Mouse (Mus musculus): ENCODE measurements around the gene Axdnd1.

Axdnd1 gene

GRCm38 (mm10) chr1:156420671-156421297 is at the start of gene Axdnd1:
Gene Axdnd1, minus strand, starts transcription at chr1:156421159.
- DNase-seq (ENCODE audit: low spot score in 2 of 2) = peak; percentile 62 to 81

GRCm38 (mm10) chr1:156470557-156470956 is 49.6 kb upstream of the Axdnd1 start:
- peak; percentile 13 to 22 for DNase-seq (ENCODE audit: low spot score in 2 of 2)

DNA sequence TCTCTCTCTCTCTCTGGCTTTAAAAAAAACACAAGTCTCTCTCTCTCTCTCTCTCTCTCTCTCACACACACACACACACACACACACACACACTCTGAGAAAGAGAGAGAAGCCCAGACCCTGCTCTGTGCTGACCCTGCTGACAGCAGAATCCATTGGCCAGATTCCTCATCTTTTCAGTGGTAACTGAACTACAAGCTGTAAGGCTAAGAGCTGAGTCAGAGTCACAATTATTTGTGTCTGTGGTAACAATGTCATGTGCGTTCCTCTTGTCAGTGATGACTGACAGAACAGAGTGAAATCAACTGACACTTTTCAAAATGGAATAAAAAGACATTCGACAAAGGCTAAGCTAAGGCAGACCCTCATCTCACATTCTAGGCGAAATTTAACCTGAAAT is 47.6 kb upstream of the Axdnd1 start:
- DNase-seq (ENCODE audit: low spot score in 2 of 2) = no peak

DNA sequence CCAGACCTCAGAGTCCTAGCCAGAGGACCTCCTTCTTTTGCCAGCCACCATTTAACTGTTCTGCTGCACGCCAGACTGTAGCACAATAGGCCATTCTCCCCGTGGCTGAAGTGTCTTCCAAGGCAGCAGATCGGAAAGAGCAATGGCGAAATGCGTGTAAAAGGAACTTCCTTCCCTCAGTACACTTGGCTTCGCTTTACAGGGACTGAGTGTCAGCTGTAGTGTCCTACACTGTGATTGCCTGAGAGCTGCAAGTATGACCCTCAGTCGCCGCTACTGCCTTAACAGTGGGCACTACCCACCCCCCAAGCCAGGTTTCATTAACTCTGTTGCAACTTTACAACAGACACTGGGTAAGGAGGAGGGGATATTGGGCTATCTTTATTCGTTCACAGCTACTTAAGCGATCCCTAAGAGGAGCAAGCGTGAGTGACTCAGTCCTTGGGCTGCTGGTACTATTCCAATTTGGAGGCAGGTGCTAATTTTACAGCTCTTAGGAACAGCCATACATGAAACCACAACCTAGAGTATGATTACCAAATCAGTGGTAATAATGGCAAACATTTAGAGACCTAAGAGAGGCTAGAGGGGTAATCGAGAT is 46.8 kb upstream of the Axdnd1 start:
- DNase-seq (ENCODE audit: low spot score in 2 of 2) = no peak

- no peak for DNase-seq (ENCODE audit: low spot score in 2 of 2)
Measured at GRCm38 (mm10) chr1:156464963-156465362, 44.0 kb upstream of the Axdnd1 start.

- peak in 1 of 2 experiments; percentile 27 for DNase-seq (ENCODE audit: low spot score in 2 of 2)
Measured at GRCm38 (mm10) chr1:156463981-156464853, 43.3 kb upstream of the Axdnd1 start.

- no peak for DNase-seq (ENCODE audit: low spot score in 2 of 2)
Measured at GRCm38 (mm10) chr1:156462273-156462991, 41.5 kb upstream of the Axdnd1 start.

DNA sequence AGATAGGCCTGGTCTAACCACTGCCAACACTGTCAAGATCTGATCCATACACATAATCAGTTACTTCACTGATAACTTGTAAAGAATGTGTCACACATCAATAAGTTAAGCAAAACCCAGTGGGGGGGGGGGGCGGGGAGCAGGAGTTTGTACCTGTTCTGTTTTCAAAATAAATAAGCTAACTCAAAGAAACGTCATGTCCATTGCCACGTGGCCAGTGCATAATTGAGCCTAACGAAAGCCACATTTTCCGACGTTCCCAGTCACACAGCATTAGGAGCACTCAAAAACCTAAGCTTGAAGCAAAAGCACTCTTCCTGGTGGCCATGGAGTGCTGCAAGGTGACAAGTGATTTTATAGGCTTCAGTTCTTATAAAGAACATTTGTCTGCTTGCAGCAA is 40.1 kb upstream of the Axdnd1 start:
- no peak for DNase-seq (ENCODE audit: low spot score in 2 of 2)

GRCm38 (mm10) chr1:156460216-156460615 is 39.3 kb upstream of the Axdnd1 start:
- no peak for DNase-seq (ENCODE audit: low spot score in 2 of 2)

DNA sequence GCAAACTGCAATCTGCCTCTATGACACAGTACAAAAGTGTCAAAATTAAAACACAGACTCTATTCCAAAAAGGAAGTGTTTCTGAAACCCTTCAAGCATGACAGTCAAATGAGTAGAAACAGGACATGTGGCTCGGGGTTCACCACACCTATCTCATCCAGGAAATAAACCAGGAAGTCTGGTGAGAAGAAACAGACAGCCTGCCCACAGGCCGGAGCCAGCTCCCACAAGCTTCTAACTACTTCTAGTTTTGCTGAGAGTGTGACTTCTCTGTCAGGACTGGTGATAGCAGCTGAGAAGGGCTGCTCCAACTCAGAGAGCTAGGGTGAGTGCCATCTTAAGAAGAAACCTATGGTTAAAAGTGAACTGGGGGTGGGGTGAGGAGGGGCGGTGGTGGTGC is 38.7 kb upstream of the Axdnd1 start:
- no peak for DNase-seq (ENCODE audit: low spot score in 2 of 2)

- DNase-seq (ENCODE audit: low spot score in 2 of 2) = no peak
Measured at GRCm38 (mm10) chr1:156458391-156459060, 37.6 kb upstream of the Axdnd1 start.

GRCm38 (mm10) chr1:156455005-156455758 is 34.2 kb upstream of the Axdnd1 start:
- DNase-seq (ENCODE audit: low spot score in 2 of 2) = no peak

DNA sequence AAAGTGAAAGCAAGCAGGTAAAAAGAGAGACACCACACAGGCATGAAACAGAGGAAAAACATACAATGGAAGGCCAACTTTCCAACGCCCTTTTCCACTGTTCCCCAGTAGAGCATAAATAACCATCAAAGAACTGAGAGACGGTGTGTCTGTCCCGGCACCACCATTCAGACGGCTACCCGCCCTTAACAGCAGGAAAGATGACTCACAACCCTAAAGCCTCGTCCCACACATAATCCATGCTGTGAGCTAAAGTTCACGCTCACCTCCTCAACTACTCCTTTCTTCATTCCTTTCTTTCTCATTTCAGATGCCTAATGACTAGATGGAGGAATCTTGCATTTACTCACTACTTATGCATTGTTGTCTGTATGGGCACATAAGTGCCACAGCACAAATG is 33.4 kb upstream of the Axdnd1 start:
- no peak for DNase-seq (ENCODE audit: low spot score in 2 of 2)

DNA sequence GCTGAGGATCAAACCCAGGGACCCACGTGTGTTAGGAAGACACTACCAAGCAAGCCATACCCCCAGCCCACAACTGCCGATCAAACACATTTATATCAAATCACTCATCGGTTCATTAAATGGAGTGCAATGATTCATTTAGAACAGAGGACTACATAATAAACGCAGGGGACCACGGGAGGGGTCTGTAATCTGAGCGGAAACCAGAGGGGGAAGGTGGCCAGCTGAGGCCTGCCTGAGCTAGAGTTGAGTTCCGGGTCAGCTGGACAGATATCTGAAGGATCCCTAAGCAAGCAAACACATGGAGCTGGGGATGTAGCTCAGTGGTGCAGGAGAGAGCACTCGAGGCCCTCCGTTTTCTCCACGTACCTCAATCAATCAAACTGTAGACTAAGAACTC is 32.9 kb upstream of the Axdnd1 start:
- no peak for DNase-seq (ENCODE audit: low spot score in 2 of 2)

- DNase-seq (ENCODE audit: low spot score in 2 of 2) = no peak
Measured at GRCm38 (mm10) chr1:156450478-156450877, 29.5 kb upstream of the Axdnd1 start.

DNA sequence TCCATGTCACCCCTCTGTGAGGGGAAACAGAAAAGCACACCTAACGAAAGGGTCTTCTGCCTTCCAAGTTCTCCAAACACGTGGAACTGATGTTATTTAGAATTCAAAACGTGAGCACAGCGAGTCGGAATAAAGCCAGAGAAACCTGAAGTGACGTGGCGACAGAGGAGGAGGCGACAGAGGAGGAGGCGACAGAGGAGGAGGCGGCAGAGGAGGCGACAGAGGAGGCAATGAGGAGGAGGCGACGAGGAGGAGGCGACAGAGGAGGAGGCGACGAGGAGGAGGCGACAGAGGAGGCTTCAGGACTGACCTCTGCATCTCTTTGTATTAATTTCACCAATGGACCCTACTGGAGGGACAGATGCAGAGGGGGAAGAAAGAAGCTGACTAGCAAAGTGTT is 28.7 kb upstream of the Axdnd1 start:
- DNase-seq (ENCODE audit: low spot score in 2 of 2) = no peak

DNA sequence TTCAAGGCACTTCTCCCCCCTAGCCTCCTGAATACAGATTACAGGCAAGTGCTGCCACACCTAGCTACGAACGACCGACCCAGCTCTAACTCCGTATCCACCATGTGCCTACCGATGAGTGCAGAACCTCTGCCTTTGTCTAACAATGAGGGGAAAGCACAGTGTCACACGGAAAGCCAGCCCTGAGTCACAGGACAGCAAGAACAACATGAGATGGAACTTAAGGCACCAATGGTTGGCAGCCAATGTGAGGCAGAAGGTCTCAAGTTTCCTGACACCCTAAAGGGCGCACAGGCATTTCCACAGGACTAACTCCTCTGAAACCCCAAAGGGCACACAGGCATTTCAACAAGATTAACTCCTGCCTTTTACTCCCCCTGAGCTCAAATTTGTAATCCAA is 28.1 kb upstream of the Axdnd1 start:
- DNase-seq (ENCODE audit: low spot score in 2 of 2) = no peak

GRCm38 (mm10) chr1:156445049-156445448 is 24.1 kb upstream of the Axdnd1 start:
- no peak for DNase-seq (ENCODE audit: low spot score in 2 of 2)

DNA sequence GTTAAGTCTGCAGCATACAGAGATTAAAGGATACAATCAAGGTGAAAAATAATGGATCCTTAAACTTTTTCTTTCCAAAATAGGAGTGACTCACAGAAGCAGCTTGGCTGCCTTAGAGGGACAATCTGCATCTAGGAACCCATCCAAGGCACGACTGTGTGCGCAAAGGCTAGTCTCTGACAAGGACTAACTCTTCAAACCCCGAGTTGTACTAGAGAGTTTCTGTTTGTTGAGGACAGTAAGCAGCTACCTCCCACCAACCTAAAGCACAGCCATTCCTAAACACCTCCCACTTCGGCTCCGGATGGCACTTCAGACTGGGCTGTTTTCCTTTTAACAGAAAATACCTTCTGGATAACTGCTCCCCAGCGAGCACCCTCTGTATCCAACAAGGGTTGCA is 21.8 kb upstream of the Axdnd1 start:
- no peak for DNase-seq (ENCODE audit: low spot score in 2 of 2)

- no peak for DNase-seq (ENCODE audit: low spot score in 2 of 2)
Measured at GRCm38 (mm10) chr1:156442266-156442665, 21.3 kb upstream of the Axdnd1 start.

DNA sequence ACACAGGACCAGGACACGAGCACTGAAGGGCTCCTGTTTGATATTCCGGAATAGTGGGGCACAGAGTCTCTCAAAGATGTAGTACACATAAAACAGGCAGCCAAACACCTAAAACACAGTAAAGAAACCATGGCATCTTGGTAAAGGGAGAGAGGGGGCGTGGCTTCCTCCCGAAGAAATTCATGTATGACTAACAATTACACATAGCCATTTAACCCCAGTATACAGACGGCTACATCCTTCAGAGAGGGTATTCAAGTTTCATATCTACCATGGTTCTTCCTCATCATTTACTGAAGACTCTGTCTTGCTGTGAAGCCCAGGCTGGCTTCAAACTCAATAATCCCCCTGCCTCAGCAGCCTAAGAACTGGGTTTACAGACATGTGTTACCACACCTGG is 16.8 kb upstream of the Axdnd1 start:
- DNase-seq (ENCODE audit: low spot score in 2 of 2) = no peak
